Mouse (Mus musculus) gastrocnemius, adult 2 months (tissue): Measurements from ENCODE around the gene Krt10. TPM values are rescaled to one million over a fixed set of nuclear protein-coding genes. Genes with fewer than 3 reads are reported as not detected.
A peak's percentile ranks its signal among the peaks of the same experiment; 100 is the strongest.

Experiments
- DNase-seq: peaks from one replicate; pipeline ENCODE4 v3.0.0; 2022
- H3K27ac ChIP-seq: fragments of 200-600 bp; 2 replicates; pipeline ENCODE4 v1.8.1; 2022; ENCODE audit warnings: mild to moderate bottlenecking
- H3K4me3 ChIP-seq: fragments of 200-600 bp; 2 replicates; pipeline ENCODE4 v1.8.1; 2022; ENCODE audit warnings: mild to moderate bottlenecking, moderate library complexity
- CTCF ChIP-seq: fragments of 200-600 bp; IDR thresholded peaks from 2 replicates; pipeline ENCODE4 v1.8.1; 2022; ENCODE audit warnings: antibody characterized with exemption, mild to moderate bottlenecking, moderate library complexity
- intact Hi-C: fragments of 180-260 bp; cut with DNase I; formaldehyde crosslinking; loops from one replicate; pipeline ENCODE4 v1.15.1; 2025
- long read RNA-seq, 2 experiments: library from polyadenylated mRNA; stranded (forward); transcript quantifications; one replicate each; pipeline ENCODE4 v2.0.0; 2021
- total RNA-seq, 2 experiments: library from RNA; stranded (reverse); gene quantifications; 2 replicates each; pipeline ENCODE4 v1.2.3; 2021

Krt10 gene
- 1 to 10 TPM; 3.7 TPM for total RNA-seq
- long read RNA-seq, experiment 1, partial matches to known transcripts, result 5 of 5 reads
- long read RNA-seq, experiment 1, other reads (novel, unspliced or antisense), result 0 of 5 reads
- long read RNA-seq, experiment 2, partial matches to known transcripts, result 5 of 7 reads
- long read RNA-seq, experiment 2, other reads (novel, unspliced or antisense), result 0 of 7 reads

- no peak for TF ChIP-seq CTCF
- DNase-seq, result no peak
- intact Hi-C loops, result no loop called here
- Histone ChIP-seq H3K27ac (no peak within 1 kb of the TSS), H3K4me3 (no peak within 1 kb of the TSS)
These were observed at the start of gene Krt10 for GRCm38 (mm10) chr11:99389264-99389663. TSS of gene Krt10 (minus strand) at chr11:99389364.

- no peak within 1 kb of the TSS for H3K4me3 ChIP-seq
- intact Hi-C loops, result no loop called here
- no peak within 1 kb of the TSS for H3K27ac ChIP-seq
- no peak for DNase-seq
- no peak for TF ChIP-seq CTCF
These were observed 48.8 kb upstream of the Krt10 start, which contains the start of gene Krt20 for GRCm38 (mm10) chr11:99437972-99438371. TSS of gene Krt20 (minus strand) at chr11:99438150.

- Histone ChIP-seq H3K4me3 (no peak overlapping the region), H3K27ac (no peak overlapping the region)
- no peak for DNase-seq
- TF ChIP-seq CTCF, result no peak
- intact Hi-C loops, result no loop called here
These were observed 47.5 kb upstream of the Krt10 start for GRCm38 (mm10) chr11:99436625-99437024.

- H3K27ac ChIP-seq, result no peak overlapping the region
- no peak for TF ChIP-seq CTCF
- intact Hi-C loops, result no loop called here
- no peak overlapping the region for H3K4me3 ChIP-seq
- peak; percentile 19 for DNase-seq
These were observed 41.5 kb upstream of the Krt10 start for GRCm38 (mm10) chr11:99430670-99431069.

- DNase-seq, result no peak
- intact Hi-C loops, result no loop called here
- no peak for TF ChIP-seq CTCF
- Histone ChIP-seq H3K27ac (no peak within 1 kb of the TSS), H3K4me3 (no peak within 1 kb of the TSS)
These were observed 33.0 kb upstream of the Krt10 start, which contains the start of gene Krt12 for GRCm38 (mm10) chr11:99422159-99422558. TSS of gene Krt12 (minus strand) at chr11:99422259.

GRCm38 (mm10) chr11:99420586-99420985, 31.4 kb upstream of the Krt10 start:
- H3K27ac ChIP-seq, result no peak overlapping the region
- H3K4me3 ChIP-seq, result no peak overlapping the region
- intact Hi-C loops, result no loop called here
- DNase-seq, result no peak
- TF ChIP-seq CTCF, result no peak

GRCm38 (mm10) chr11:99417819-99418218, 28.7 kb upstream of the Krt10 start:
- TF ChIP-seq CTCF, result no peak
- DNase-seq, result no peak
- Histone ChIP-seq H3K4me3 (no peak overlapping the region), H3K27ac (no peak overlapping the region)
- intact Hi-C loops, result no loop called here

- intact Hi-C loops, result no loop called here
- H3K4me3 ChIP-seq, result no peak overlapping the region
- TF ChIP-seq CTCF, result no peak
These were observed 27.7 kb upstream of the Krt10 start for GRCm38 (mm10) chr11:99416902-99417301.

GRCm38 (mm10) chr11:99414463-99415147, 25.4 kb upstream of the Krt10 start:
- intact Hi-C loops, result no loop called here
- DNase-seq, result no peak
- no peak overlapping the region for H3K4me3 ChIP-seq
- no peak for TF ChIP-seq CTCF
- no peak overlapping the region for H3K27ac ChIP-seq

More at GRCm38 (mm10) chr11:99416902-99417301, 27.7 kb upstream of the Krt10 start:
- no peak for DNase-seq
- H3K27ac ChIP-seq, result no peak overlapping the region

GRCm38 (mm10) chr11:99413247-99413646, 24.1 kb upstream of the Krt10 start:
- peak; percentile 23 for DNase-seq
- peak; percentile 78 for TF ChIP-seq CTCF
- Histone ChIP-seq H3K4me3 (no peak overlapping the region), H3K27ac (no peak overlapping the region)
- intact Hi-C loops, result no loop called here

- intact Hi-C loops, result no loop called here
- no peak overlapping the region for H3K27ac ChIP-seq
- TF ChIP-seq CTCF, result no peak
- DNase-seq, result no peak
- no peak overlapping the region for H3K4me3 ChIP-seq
These were observed 17.0 kb upstream of the Krt10 start for GRCm38 (mm10) chr11:99406186-99406585.

- no peak for DNase-seq
- H3K27ac ChIP-seq, result no peak overlapping the region
- no peak for TF ChIP-seq CTCF
- intact Hi-C loops, result no loop called here
- H3K4me3 ChIP-seq, result no peak overlapping the region
These were observed 10.9 kb upstream of the Krt10 start for GRCm38 (mm10) chr11:99399956-99400549.

GRCm38 (mm10) chr11:99398832-99399231, 9.7 kb upstream of the Krt10 start:
- TF ChIP-seq CTCF, result no peak
- Histone ChIP-seq H3K4me3 (no peak overlapping the region), H3K27ac (no peak overlapping the region)
- intact Hi-C loops, result no loop called here
- DNase-seq, result no peak
